Mouse (Mus musculus) midbrain, embryonic 14.5 days (tissue): Measurements from ENCODE around the gene Fam43a. TPM values are rescaled to one million over a fixed set of nuclear protein-coding genes. Genes with fewer than 3 reads are reported as not detected.

Source experiments
- ATAC-seq: fragments of 200-750 bp; cut with Nextera tagmentation; 2 replicates; pipeline ENCODE4 v1.8.0; 2017; ENCODE audit warnings: moderate number of reproducible peaks, moderate library complexity; ENCODE audit not compliant: low FRiP score, low TSS enrichment
- DNase-seq: peaks from one replicate; pipeline ENCODE4 v3.0.0-alpha.2; 2015
- H3K27ac ChIP-seq: fragments of 300-500 bp; sonication (generic); replicated peaks from 2 replicates; pipeline ENCODE4 v1.5.1; 2014; ENCODE audit warnings: mild to moderate bottlenecking, low read depth, low read length, moderate library complexity
- H3K27me3 ChIP-seq: fragments of 300-500 bp; sonication (generic); 2 replicates; pipeline ENCODE4 v1.6.1; 2014; ENCODE audit warnings: low read length, control low read depth, mixed read lengths; ENCODE audit not compliant: control insufficient read depth, insufficient read depth
- H3K36me3 ChIP-seq: fragments of 300-500 bp; sonication (generic); 2 replicates; pipeline ENCODE4 v1.6.1; 2014; ENCODE audit warnings: low read length, control low read depth; ENCODE audit not compliant: control insufficient read depth, insufficient read depth
- H3K4me1 ChIP-seq: fragments of 300-500 bp; sonication (generic); 2 replicates; pipeline ENCODE4 v1.6.1; 2014; ENCODE audit warnings: mild to moderate bottlenecking, antibody characterized with exemption, low read length, control low read depth; ENCODE audit not compliant: control insufficient read depth, insufficient read depth
- H3K4me2 ChIP-seq: fragments of 300-500 bp; sonication (generic); 2 replicates; pipeline ENCODE4 v1.6.1; 2014; ENCODE audit warnings: mild to moderate bottlenecking, low read length, moderate library complexity
- H3K4me3 ChIP-seq: fragments of 300-500 bp; sonication (generic); replicated peaks from 2 replicates; pipeline ENCODE4 v1.5.1; 2014; ENCODE audit warnings: low read depth, low read length
- H3K9ac ChIP-seq: fragments of 300-500 bp; sonication (generic); replicated peaks from 2 replicates; pipeline ENCODE4 v1.6.1; 2014; ENCODE audit warnings: mild to moderate bottlenecking, low read length, moderate library complexity
- H3K9me3 ChIP-seq: fragments of 300-500 bp; sonication (generic); 2 replicates; pipeline ENCODE4 v1.6.1; 2016; ENCODE audit warnings: low read length, control low read depth, mixed read lengths; ENCODE audit not compliant: control insufficient read depth
- WGBS: fragments of 180-500 bp; shearing (Covaris S2); extraction: QIAGEN DNeasy Blood & Tissue Kit; methylation state at CpG from one replicate; pipeline ENCODE4 v1.1.7; 2014; 5-methylcytosine and 5-hydroxymethylcytosine counted together
- polyA plus RNA-seq: library from polyadenylated mRNA; unstranded; fragments of >200 nt; fragmentation: Nextera tagmentation; extraction: Ambion mirVana; gene quantifications from 2 replicates; pipeline ENCODE4 v1.2.1, GENCODE M21; 2014

Fam43a gene
- polyA plus RNA-seq, 1 experiment from 2014 or later, result 5.9 TPM

- DNase-seq (no peak), ATAC-seq (no peak)
- H3K27ac ChIP-seq, result no peak overlapping the region
- 41% methylated on average over 7 of the region's 7 CpGs for WGBS
- H3K4me3 ChIP-seq, result 0 out of 2 replicates have a peak overlapping the region, but pooled peaks have one; percentile 57
- H3K9ac ChIP-seq, result no peak overlapping the region
- no peaks in the 10 kb centered on the region for H3K36me3 ChIP-seq
- peaks cover 16% of the 10 kb centered on the region for H3K27me3 ChIP-seq
- no peaks in the 10 kb centered on the region for H3K9me3 ChIP-seq
- peaks cover 23% of the 10 kb centered on the region for H3K4me1 ChIP-seq
- H3K4me2 ChIP-seq, result peak overlapping the region; percentile 91
Observed at GRCm38 (mm10) chr16:30601946-30602345, 2.4 kb downstream of the Fam43a start.

GRCm38 (mm10) chr16:30602684-30603530 lies 3.4 kb downstream of the Fam43a start:
- ATAC-seq, result no peak
- Histone ChIP-seq H3K27ac (no peak overlapping the region), H3K36me3 (no peaks in the 10 kb centered on the region), H3K4me3 (no peak overlapping the region), H3K9me3 (no peaks in the 10 kb centered on the region), H3K4me2 (peak overlapping the region; percentile 15; the same call in 1 of the 2 replicates), H3K4me1 (peaks cover 17% of the 10 kb centered on the region; the same call in 1 of the 2 replicates), H3K27me3 (peaks cover 16% of the 10 kb centered on the region), H3K9ac (no peak overlapping the region)
- no peak for DNase-seq
- 34% methylated on average over 18 of the region's 18 CpGs for WGBS

GRCm38 (mm10) chr16:30603531-30603842 lies 4.0 kb downstream of the Fam43a start:
- no peak overlapping the region for H3K27ac ChIP-seq
- no peaks in the 10 kb centered on the region for H3K36me3 ChIP-seq
- 69% methylated on average over 9 of the region's 9 CpGs for WGBS
- H3K4me2 ChIP-seq, result no peak overlapping the region; the same call in 1 of the 2 replicates
- peaks cover 17% of the 10 kb centered on the region; the same call in 1 of the 2 replicates for H3K4me1 ChIP-seq
- H3K9me3 ChIP-seq, result no peaks in the 10 kb centered on the region
- peaks cover 16% of the 10 kb centered on the region for H3K27me3 ChIP-seq
- ATAC-seq (no peak), DNase-seq (no peak)
- no peak overlapping the region for H3K9ac ChIP-seq
- no peak overlapping the region for H3K4me3 ChIP-seq

GRCm38 (mm10) chr16:30604061-30604806 lies 4.7 kb downstream of the Fam43a start:
- H3K9ac ChIP-seq, result no peak overlapping the region
- no peaks in the 10 kb centered on the region for H3K9me3 ChIP-seq
- no peak for ATAC-seq
- H3K4me2 ChIP-seq, result no peak overlapping the region
- H3K27ac ChIP-seq, result no peak overlapping the region
- no peaks in the 10 kb centered on the region for H3K36me3 ChIP-seq
- H3K4me1 ChIP-seq, result peaks cover 17% of the 10 kb centered on the region; the same call in 1 of the 2 replicates
- 85% methylated on average over 16 of the region's 16 CpGs for WGBS
- H3K4me3 ChIP-seq, result no peak overlapping the region
- no peak for DNase-seq
- peaks cover 16% of the 10 kb centered on the region for H3K27me3 ChIP-seq

GRCm38 (mm10) chr16:30604807-30605137 lies 5.2 kb downstream of the Fam43a start:
- WGBS, result 85% methylated on average over 7 of the region's 7 CpGs
- no peak for DNase-seq

GRCm38 (mm10) chr16:30605528-30605927 lies 6.0 kb downstream of the Fam43a start:
- Histone ChIP-seq H3K27me3 (peaks cover 15% of the 10 kb centered on the region), H3K36me3 (no peaks in the 10 kb centered on the region), H3K27ac (no peak overlapping the region), H3K4me2 (no peak overlapping the region), H3K9me3 (no peaks in the 10 kb centered on the region), H3K9ac (no peak overlapping the region), H3K4me1 (peaks cover 11% of the 10 kb centered on the region; the same call in 1 of the 2 replicates), H3K4me3 (no peak overlapping the region)
- WGBS, result 67% methylated on average over 6 of the region's 6 CpGs
- DNase-seq, result no peak
- ATAC-seq, result no peak

More at GRCm38 (mm10) chr16:30604807-30605137, 5.2 kb downstream of the Fam43a start:
- H3K4me1 ChIP-seq, result peaks cover 17% of the 10 kb centered on the region; the same call in 1 of the 2 replicates
- H3K36me3 ChIP-seq, result no peaks in the 10 kb centered on the region
- peaks cover 16% of the 10 kb centered on the region for H3K27me3 ChIP-seq
- no peak for ATAC-seq
- H3K4me3 ChIP-seq, result no peak overlapping the region
- H3K9me3 ChIP-seq, result no peaks in the 10 kb centered on the region
- H3K9ac ChIP-seq, result no peak overlapping the region
- H3K4me2 ChIP-seq, result no peak overlapping the region
- no peak overlapping the region for H3K27ac ChIP-seq

GRCm38 (mm10) chr16:30607868-30608267 lies 8.3 kb downstream of the Fam43a start:
- DNase-seq (no peak), ATAC-seq (no peak)
- Histone ChIP-seq H3K27me3 (no peaks in the 10 kb centered on the region), H3K9ac (no peak overlapping the region), H3K27ac (no peak overlapping the region), H3K4me1 (0 out of 2 replicates have a peak, but pooled peaks cover 3% of the 10 kb centered on the region), H3K4me2 (no peak overlapping the region), H3K4me3 (no peak overlapping the region), H3K9me3 (no peaks in the 10 kb centered on the region), H3K36me3 (no peaks in the 10 kb centered on the region)
- 83% methylated on average over 3 of the region's 3 CpGs for WGBS

- Histone ChIP-seq H3K9ac (no peak overlapping the region), H3K36me3 (no peaks in the 10 kb centered on the region), H3K27ac (no peak overlapping the region), H3K4me1 (no peaks in the 10 kb centered on the region), H3K27me3 (no peaks in the 10 kb centered on the region), H3K9me3 (no peaks in the 10 kb centered on the region), H3K4me2 (no peak overlapping the region), H3K4me3 (no peak overlapping the region)
- ATAC-seq, result no peak
- 86% methylated on average over 5 of the region's 5 CpGs for WGBS
- DNase-seq, result no peak
Observed at GRCm38 (mm10) chr16:30611331-30611730, 11.8 kb downstream of the Fam43a start.
